Mouse (Mus musculus) CH12.LX (cell line): Measurements from ENCODE around the gene Asic4. TPM values are rescaled to one million over a fixed set of nuclear protein-coding genes. Genes with fewer than 3 reads are reported as not detected.

Experiments used
- DNase-seq: peaks from one replicate; pipeline ENCODE4 v3.0.0-alpha.2; 2013; ENCODE audit errors: extremely low read depth
- H3K27ac ChIP-seq: 2 replicates; pipeline ENCODE4 v1.5.1; 2012; ENCODE audit warnings: low read depth, mild to moderate bottlenecking, control low read depth, moderate library complexity; ENCODE audit not compliant: insufficient read depth
- H3K27me3 ChIP-seq: replicated peaks from 2 replicates; pipeline ENCODE3; 2012; ENCODE audit warnings: inconsistent platforms
- H3K36me3 ChIP-seq, 2 experiments: replicated peaks in 1 of 2; 2 replicates each; pipeline versions ENCODE3 to v1.6.1; 2012; ENCODE audit warnings: inconsistent platforms in 1 of 2, low read length in 1 of 2, mild to moderate bottlenecking in 1 of 2, mixed read lengths in 1 of 2, moderate library complexity in 1 of 2; ENCODE audit not compliant: control insufficient read depth in 1 of 2, insufficient read depth in 1 of 2
- H3K4me1 ChIP-seq, 2 experiments: 2 replicates each; pipeline ENCODE4 v1.6.1; 2012; ENCODE audit warnings: inconsistent platforms in 1 of 2, moderate library complexity in 1 of 2; ENCODE audit not compliant: insufficient read depth in 2 of 2, control insufficient read depth in 1 of 2
- H3K4me2 ChIP-seq: 2 replicates; pipeline ENCODE4 v1.6.1; 2012; ENCODE audit warnings: low read depth, mild to moderate bottlenecking, control low read depth; ENCODE audit not compliant: poor library complexity, insufficient read depth, severe bottlenecking
- H3K4me3 ChIP-seq, 3 experiments: fragments of 150-350 bp in 1 of 3; sonication (generic) in 1 of 3; replicated peaks in 1 of 3; 2 replicates each; pipeline versions ENCODE3 to v1.5.1; 2011 to 2012; ENCODE audit warnings: low read depth in 2 of 3, low read length in 2 of 3, mild to moderate bottlenecking in 2 of 3, moderate library complexity in 2 of 3, control low read depth in 1 of 3, improper control_type of control experiment in 1 of 3, inconsistent platforms in 1 of 3, mixed read lengths in 1 of 3; ENCODE audit not compliant: poor library complexity in 1 of 3
- H3K79me2 ChIP-seq: replicated peaks from 2 replicates; pipeline ENCODE4 v1.6.1; 2012; ENCODE audit warnings: mild to moderate bottlenecking, moderate library complexity; ENCODE audit not compliant: control insufficient read depth, poor library complexity, insufficient read depth, severe bottlenecking; ENCODE audit errors: extremely low read depth
- H3K9ac ChIP-seq: 2 replicates; pipeline ENCODE4 v1.6.1; 2012; ENCODE audit warnings: low read depth, mild to moderate bottlenecking, control low read depth, moderate library complexity; ENCODE audit not compliant: insufficient read depth
- H3K9me3 ChIP-seq: replicated peaks from 2 replicates; pipeline ENCODE3; 2012; ENCODE audit warnings: low read length, inconsistent platforms, mixed read lengths
- CHD1 ChIP-seq: IDR thresholded peaks from 2 replicates; pipeline ENCODE4 v1.6.1; 2012; ENCODE audit warnings: low read depth, low read length, improper control_type of control experiment, inconsistent platforms
- CHD2 ChIP-seq: IDR thresholded peaks from 2 replicates; pipeline ENCODE4 v1.6.1; 2011; ENCODE audit warnings: low read length, improper control_type of control experiment
- CTCF ChIP-seq, 2 experiments: IDR thresholded peaks in 1 of 2; conservative IDR thresholded peaks in 1 of 2; 2 replicates each; pipeline ENCODE4 v1.5.1; 2011 to 2012; ENCODE audit warnings: low read depth in 2 of 2, low read length in 2 of 2, improper control_type of control experiment in 1 of 2, inconsistent platforms in 1 of 2, mild to moderate bottlenecking in 1 of 2, moderate library complexity in 1 of 2
- E2F4 ChIP-seq: IDR thresholded peaks from 2 replicates; pipeline ENCODE4 v1.6.1; 2011; ENCODE audit warnings: low read depth, low read length, improper control_type of control experiment; ENCODE audit not compliant: insufficient replicate concordance
- ELF1 ChIP-seq: IDR thresholded peaks from 2 replicates; pipeline ENCODE4 v1.6.1; 2014; ENCODE audit warnings: low read depth, mild to moderate bottlenecking, inconsistent platforms, low read length, improper control_type of control experiment
- IRF4 ChIP-seq: IDR thresholded peaks from 2 replicates; pipeline ENCODE4 v1.6.1; 2014; ENCODE audit warnings: low read depth, mild to moderate bottlenecking, inconsistent platforms, low read length, improper control_type of control experiment
- JUN ChIP-seq: IDR thresholded peaks from 2 replicates; pipeline ENCODE4 v1.6.1; 2011; ENCODE audit warnings: low read depth, mild to moderate bottlenecking, low read length, improper control_type of control experiment, moderate library complexity; ENCODE audit not compliant: insufficient read depth
- JUND ChIP-seq: conservative IDR thresholded peaks from 2 replicates; pipeline ENCODE4 v1.6.1; 2011; ENCODE audit warnings: low read depth, low read length, improper control_type of control experiment
- MXI1 ChIP-seq: IDR thresholded peaks from 2 replicates; pipeline ENCODE4 v1.6.1; 2011; ENCODE audit warnings: mild to moderate bottlenecking, low read depth, low read length, improper control_type of control experiment
- NELFE ChIP-seq: IDR thresholded peaks from 2 replicates; pipeline ENCODE4 v1.6.1; 2011; ENCODE audit warnings: low read depth, low read length, improper control_type of control experiment
- NRF1 ChIP-seq: IDR thresholded peaks from 2 replicates; pipeline ENCODE4 v1.6.1; 2014; ENCODE audit warnings: low read depth, mild to moderate bottlenecking, inconsistent platforms, low read length, improper control_type of control experiment, moderate library complexity
- PAX5 ChIP-seq: IDR thresholded peaks from 2 replicates; pipeline ENCODE4 v1.6.1; 2012; ENCODE audit warnings: low read length, inconsistent platforms, mixed read lengths
- POLR2A ChIP-seq: IDR thresholded peaks from 2 replicates; pipeline ENCODE4 v1.6.1; 2011; ENCODE audit warnings: low read depth, mild to moderate bottlenecking, improper control_type of control experiment, low read length
- RAD21 ChIP-seq: IDR thresholded peaks from 2 replicates; pipeline ENCODE4 v1.6.1; 2011; ENCODE audit warnings: low read depth, mild to moderate bottlenecking, low read length, improper control_type of control experiment, moderate library complexity
- RCOR1 ChIP-seq: conservative IDR thresholded peaks from 2 replicates; pipeline ENCODE4 v1.6.1; 2012; ENCODE audit warnings: low read depth, mild to moderate bottlenecking, inconsistent platforms, low read length, improper control_type of control experiment
- SIN3A ChIP-seq: IDR thresholded peaks from 2 replicates; pipeline ENCODE4 v1.6.1; 2012; ENCODE audit warnings: low read length, improper control_type of control experiment, inconsistent platforms
- TBP ChIP-seq: conservative IDR thresholded peaks from 2 replicates; pipeline ENCODE4 v1.6.1; 2011; ENCODE audit warnings: low read depth, low read length, improper control_type of control experiment
- UBTF ChIP-seq: IDR thresholded peaks from 2 replicates; pipeline ENCODE4 v1.6.1; 2012; ENCODE audit warnings: low read depth, mild to moderate bottlenecking, inconsistent platforms, low read length, improper control_type of control experiment, moderate library complexity
- USF1 ChIP-seq: IDR thresholded peaks from 2 replicates; pipeline ENCODE4 v1.6.1; 2014; ENCODE audit warnings: low read depth, mild to moderate bottlenecking, inconsistent platforms, low read length, improper control_type of control experiment
- ZMIZ1 ChIP-seq: IDR thresholded peaks from 2 replicates; pipeline ENCODE4 v1.6.1; 2012; ENCODE audit warnings: low read depth, mild to moderate bottlenecking, inconsistent platforms, low read length, improper control_type of control experiment
- dilution Hi-C: fragments of 300-500 bp; cut with MboI; formaldehyde crosslinking; loops from 2 replicates; pipeline ENCODE4 v1.14.3; 2020; ENCODE audit warnings: low sequenced_read_pairs; ENCODE audit not compliant: extremely low pct_unique_long_range_greater_than_20kb, extremely low pct_ligation_motif_present
- in situ Hi-C: fragments of 300-500 bp; cut with MboI; formaldehyde crosslinking; loops from 3 replicates; pipeline ENCODE4 v1.14.3; 2019; ENCODE audit warnings: low sequenced_read_pairs, low pct_ligation_motif_present, low pct_unique_long_range_greater_than_20kb, mixed read lengths
- polyA plus RNA-seq: library from polyadenylated mRNA; unstranded; fragments of >175 nt; gene quantifications from 2 replicates; pipeline ENCODE4 v1.2.1, GENCODE M21; 2012; ENCODE audit warnings: low read depth; ENCODE audit not compliant: insufficient read length
- total RNA-seq, 2 experiments: library from RNA; depleted of rRNA; stranded (reverse); fragments of 300-350 nt in 1 of 2; fragments of >200 nt in 1 of 2; gene quantifications; 2 replicates each; pipeline ENCODE4 v1.2.3; 2012 to 2014

Gene Asic4
- total and polyA plus RNA-seq, 3 experiments = not detected

- H3K4me1 ChIP-seq = peaks cover 6 to 19% of the 10 kb centered on the region in 2 experiments
- no peak for DNase-seq
- no peak overlapping the region for H3K27ac ChIP-seq
- H3K79me2 ChIP-seq = no peaks in the 10 kb centered on the region
- peaks cover 23% of the 10 kb centered on the region for H3K27me3 ChIP-seq
- H3K9ac ChIP-seq = no peak overlapping the region
- H3K4me2 ChIP-seq = no peak overlapping the region
- H3K9me3 ChIP-seq = peaks cover 13% of the 10 kb centered on the region
- no peaks in the 10 kb centered on the region for H3K36me3 ChIP-seq
- dilution Hi-C loops = no loop called here
- TF ChIP-seq ZMIZ1 = no peak
- no peak for TF ChIP-seq SIN3A
- no peak for TF ChIP-seq ELF1
- TF ChIP-seq CHD1 = no peak
- no peak for TF ChIP-seq E2F4
- no peak for TF ChIP-seq CTCF (conservative IDR thresholded peaks at IDR 0.05 in 1 of 2, IDR thresholded peaks at IDR 0.05 in 1 of 2; ENCODE audit: low read depth in 2 of 2, low read length in 2 of 2)
- TF ChIP-seq JUND = no peak
- no peak for TF ChIP-seq POLR2A
- TF ChIP-seq CHD2 = no peak
- TF ChIP-seq RCOR1 = no peak
- TF ChIP-seq IRF4 = no peak
- TF ChIP-seq, all 38 proteins: peak for 0
- in situ Hi-C loops = no loop called here
- H3K4me3 ChIP-seq = no peak overlapping the region
Observed at GRCm38 (mm10) chr1:75502945-75503650, 52.9 kb downstream of the Asic4 start.

GRCm38 (mm10) chr1:75503651-75503980 is 53.4 kb downstream of the Asic4 start:
- H3K4me2 ChIP-seq = no peak overlapping the region
- no peak overlapping the region for H3K9ac ChIP-seq

GRCm38 (mm10) chr1:75504256-75505045 is 54.2 kb downstream of the Asic4 start:
- Histone ChIP-seq H3K4me2 (no peak overlapping the region), H3K36me3 (no peaks in the 10 kb centered on the region), H3K9me3 (peaks cover 13% of the 10 kb centered on the region), H3K27me3 (peaks cover 26% of the 10 kb centered on the region), H3K9ac (no peak overlapping the region), H3K79me2 (no peaks in the 10 kb centered on the region), H3K27ac (no peak overlapping the region), H3K4me3 (no peak overlapping the region), H3K4me1 (peaks cover under 1 to 6% of the 10 kb centered on the region in 2 experiments; a peak in 3 of 4 replicates)
- TF ChIP-seq ZMIZ1 (no peak), UBTF (no peak), IRF4 (no peak), ELF1 (no peak), E2F4 (no peak), NRF1 (no peak), TBP (no peak), JUND (no peak), JUN (no peak), CTCF (conservative IDR thresholded peaks at IDR 0.05 in 1 of 2, IDR thresholded peaks at IDR 0.05 in 1 of 2; ENCODE audit: low read depth in 2 of 2, low read length in 2 of 2) (no peak), NELFE (no peak), PAX5 (no peak), USF1 (no peak), MXI1 (no peak)
- in situ Hi-C loops (no loop called here), dilution Hi-C loops (no loop called here)
- no peak for DNase-seq

More at GRCm38 (mm10) chr1:75503651-75503980, 53.4 kb downstream of the Asic4 start:
- no peak for DNase-seq
- Histone ChIP-seq H3K27ac (no peak overlapping the region), H3K9me3 (peaks cover 13% of the 10 kb centered on the region), H3K36me3 (no peaks in the 10 kb centered on the region), H3K4me3 (no peak overlapping the region), H3K79me2 (no peaks in the 10 kb centered on the region), H3K27me3 (peaks cover 25% of the 10 kb centered on the region), H3K4me1 (peaks cover 6 to 14% of the 10 kb centered on the region in 2 experiments)
- in situ Hi-C loops = no loop called here
- no peak for TF ChIP-seq JUN
- TF ChIP-seq CHD1 = no peak
- no peak for TF ChIP-seq RAD21
- dilution Hi-C loops = no loop called here
